Mouse (Mus musculus): ENCODE measurements at regions not wholly inside any gene's neighbourhood (a gene's known extent, or its start where the extent isn't known, plus 50 kb on each side); places are given as distances from the start of the nearest gene placed in this dataset.

DNA sequence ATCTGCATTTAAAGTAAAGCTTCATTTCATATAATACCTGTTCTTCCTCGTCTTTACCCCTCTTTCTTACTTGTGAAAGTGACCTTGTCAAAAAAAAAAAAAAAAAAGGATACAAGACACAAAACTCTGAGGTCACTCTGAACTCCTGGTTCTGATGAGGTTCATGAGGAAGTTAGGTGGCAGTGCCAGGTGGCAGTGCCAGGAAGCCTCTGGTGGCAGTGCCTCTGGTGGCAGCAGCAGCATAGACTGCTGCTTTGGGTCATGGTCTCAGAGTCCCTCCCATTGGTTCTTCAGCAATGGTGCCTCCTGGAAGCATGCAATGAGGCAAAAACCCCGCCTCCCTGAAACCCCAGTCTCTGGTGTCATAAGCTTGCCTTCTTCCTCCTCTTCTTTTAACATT lies 159.7 kb upstream of the Prr30 start:
- H3K4me3 ChIP-seq (replicated peaks; ENCODE audit: low read length), result no peak overlapping the region
- no peaks in the 10 kb centered on the region for H3K36me3 ChIP-seq (ENCODE audit: insufficient read depth, low read length)
- no peak for TF ChIP-seq POU5F1 (IDR thresholded peaks at IDR 0.05; ENCODE audit: borderline replicate concordance, low read length)
- no peak for TF ChIP-seq CTCF (conservative IDR thresholded peaks at IDR 0.05; ENCODE audit: low read length)
- TF ChIP-seq NANOG (IDR thresholded peaks at IDR 0.05; ENCODE audit: borderline replicate concordance, low read length), result no peak
- no peaks in the 10 kb centered on the region for H3K9me3 ChIP-seq (ENCODE audit: low read length)
- H3K27me3 ChIP-seq (ENCODE audit: insufficient read depth, low read length), result no peaks in the 10 kb centered on the region
- no peaks in the 10 kb centered on the region for H3K4me1 ChIP-seq (replicated peaks; ENCODE audit: low read depth, low read length)

- H3K27me3 ChIP-seq (ENCODE audit: insufficient read depth, low read length), result no peaks in the 10 kb centered on the region
- H3K4me3 ChIP-seq (replicated peaks; ENCODE audit: low read length), result no peak overlapping the region
- H3K4me1 ChIP-seq (replicated peaks; ENCODE audit: low read depth, low read length), result no peaks in the 10 kb centered on the region
- TF ChIP-seq NANOG (IDR thresholded peaks at IDR 0.05; ENCODE audit: borderline replicate concordance, low read length) (no peak), POU5F1 (IDR thresholded peaks at IDR 0.05; ENCODE audit: borderline replicate concordance, low read length) (no peak), CTCF (conservative IDR thresholded peaks at IDR 0.05; ENCODE audit: low read length) (no peak)
- peaks cover 10% of the 10 kb centered on the region for H3K9me3 ChIP-seq (ENCODE audit: low read length)
- no peaks in the 10 kb centered on the region for H3K36me3 ChIP-seq (ENCODE audit: insufficient read depth, low read length)
Measured at GRCm38 (mm10) chr14:101353009-101353378, 152.9 kb upstream of the Prr30 start.

- TF ChIP-seq NANOG (IDR thresholded peaks at IDR 0.05; ENCODE audit: borderline replicate concordance, low read length) (no peak), POU5F1 (IDR thresholded peaks at IDR 0.05; ENCODE audit: borderline replicate concordance, low read length) (no peak), CTCF (conservative IDR thresholded peaks at IDR 0.05; ENCODE audit: low read length) (no peak)
- H3K4me1 ChIP-seq (replicated peaks; ENCODE audit: low read depth, low read length), result no peaks in the 10 kb centered on the region
- peaks cover 10% of the 10 kb centered on the region for H3K9me3 ChIP-seq (ENCODE audit: low read length)
- H3K36me3 ChIP-seq (ENCODE audit: insufficient read depth, low read length), result no peaks in the 10 kb centered on the region
- H3K27me3 ChIP-seq (ENCODE audit: insufficient read depth, low read length), result no peaks in the 10 kb centered on the region
- H3K4me3 ChIP-seq (replicated peaks; ENCODE audit: low read length), result no peak overlapping the region
Measured at GRCm38 (mm10) chr14:101352046-101353008, 152.2 kb upstream of the Prr30 start.

GRCm38 (mm10) chr14:101340331-101340730 lies 140.2 kb upstream of the Prr30 start:
- no peaks in the 10 kb centered on the region for H3K27me3 ChIP-seq (ENCODE audit: insufficient read depth, low read length)
- H3K4me3 ChIP-seq (replicated peaks; ENCODE audit: low read length), result no peak overlapping the region
- H3K4me1 ChIP-seq (replicated peaks; ENCODE audit: low read depth, low read length), result no peaks in the 10 kb centered on the region
- H3K36me3 ChIP-seq (ENCODE audit: insufficient read depth, low read length), result no peaks in the 10 kb centered on the region
- TF ChIP-seq CTCF (conservative IDR thresholded peaks at IDR 0.05; ENCODE audit: low read length), result no peak
- no peak for TF ChIP-seq NANOG (IDR thresholded peaks at IDR 0.05; ENCODE audit: borderline replicate concordance, low read length)
- TF ChIP-seq POU5F1 (IDR thresholded peaks at IDR 0.05; ENCODE audit: borderline replicate concordance, low read length), result no peak
- H3K9me3 ChIP-seq (ENCODE audit: low read length), result peaks cover 6% of the 10 kb centered on the region; the same call in 1 of the 2 replicates

GRCm38 (mm10) chr14:101332015-101332414 lies 131.9 kb upstream of the Prr30 start:
- no peak overlapping the region for H3K4me3 ChIP-seq (replicated peaks; ENCODE audit: low read length)
- H3K4me1 ChIP-seq (replicated peaks; ENCODE audit: low read depth, low read length), result no peaks in the 10 kb centered on the region
- H3K27me3 ChIP-seq (ENCODE audit: insufficient read depth, low read length), result no peaks in the 10 kb centered on the region
- H3K36me3 ChIP-seq (ENCODE audit: insufficient read depth, low read length), result no peaks in the 10 kb centered on the region
- H3K9me3 ChIP-seq (ENCODE audit: low read length), result no peaks in the 10 kb centered on the region
- TF ChIP-seq CTCF (conservative IDR thresholded peaks at IDR 0.05; ENCODE audit: low read length) (no peak), POU5F1 (IDR thresholded peaks at IDR 0.05; ENCODE audit: borderline replicate concordance, low read length) (no peak), NANOG (IDR thresholded peaks at IDR 0.05; ENCODE audit: borderline replicate concordance, low read length) (no peak)

GRCm38 (mm10) chr14:101327421-101327820 lies 127.3 kb upstream of the Prr30 start:
- no peaks in the 10 kb centered on the region for H3K27me3 ChIP-seq (ENCODE audit: insufficient read depth, low read length)
- TF ChIP-seq POU5F1 (IDR thresholded peaks at IDR 0.05; ENCODE audit: borderline replicate concordance, low read length) (no peak), NANOG (IDR thresholded peaks at IDR 0.05; ENCODE audit: borderline replicate concordance, low read length) (no peak), CTCF (conservative IDR thresholded peaks at IDR 0.05; ENCODE audit: low read length) (no peak)
- no peaks in the 10 kb centered on the region for H3K9me3 ChIP-seq (ENCODE audit: low read length)
- H3K36me3 ChIP-seq (ENCODE audit: insufficient read depth, low read length), result no peaks in the 10 kb centered on the region
- no peak overlapping the region for H3K4me3 ChIP-seq (replicated peaks; ENCODE audit: low read length)
- H3K4me1 ChIP-seq (replicated peaks; ENCODE audit: low read depth, low read length), result no peaks in the 10 kb centered on the region

DNA sequence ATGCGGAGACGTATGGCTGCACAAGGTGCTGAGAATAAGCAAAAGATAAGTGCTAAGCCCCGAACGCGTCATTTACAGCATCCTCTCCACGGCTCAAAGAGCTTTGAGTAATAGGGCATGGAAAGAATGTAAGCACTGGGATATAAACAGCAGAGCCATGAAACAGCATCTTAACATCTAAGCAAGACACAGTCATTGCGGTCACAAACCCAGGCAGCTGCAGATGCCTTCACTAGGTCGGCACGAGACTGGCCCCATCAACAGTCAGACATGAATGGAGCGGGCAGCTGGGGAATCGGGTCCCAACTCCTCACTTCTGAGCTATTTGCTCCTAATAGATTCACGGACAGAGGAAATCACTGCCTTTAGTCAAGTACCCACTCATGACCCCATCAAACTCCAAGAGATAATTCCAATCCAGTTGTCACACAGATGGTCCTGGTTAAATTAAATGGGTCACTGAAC lies 126.4 kb upstream of the Prr30 start:
- Histone ChIP-seq H3K36me3 (ENCODE audit: insufficient read depth, low read length) (no peaks in the 10 kb centered on the region), H3K27me3 (ENCODE audit: insufficient read depth, low read length) (no peaks in the 10 kb centered on the region), H3K9me3 (ENCODE audit: low read length) (no peaks in the 10 kb centered on the region), H3K4me1 (replicated peaks; ENCODE audit: low read depth, low read length) (no peaks in the 10 kb centered on the region), H3K4me3 (replicated peaks; ENCODE audit: low read length) (no peak overlapping the region)
- TF ChIP-seq CTCF (conservative IDR thresholded peaks at IDR 0.05; ENCODE audit: low read length) (no peak), POU5F1 (IDR thresholded peaks at IDR 0.05; ENCODE audit: borderline replicate concordance, low read length) (no peak), NANOG (IDR thresholded peaks at IDR 0.05; ENCODE audit: borderline replicate concordance, low read length) (no peak)

GRCm38 (mm10) chr14:101323361-101323760 lies 123.2 kb upstream of the Prr30 start:
- Histone ChIP-seq H3K27me3 (ENCODE audit: insufficient read depth, low read length) (no peaks in the 10 kb centered on the region), H3K9me3 (ENCODE audit: low read length) (no peaks in the 10 kb centered on the region), H3K36me3 (ENCODE audit: insufficient read depth, low read length) (no peaks in the 10 kb centered on the region), H3K4me1 (replicated peaks; ENCODE audit: low read depth, low read length) (no peaks in the 10 kb centered on the region), H3K4me3 (replicated peaks; ENCODE audit: low read length) (no peak overlapping the region)
- TF ChIP-seq POU5F1 (IDR thresholded peaks at IDR 0.05; ENCODE audit: borderline replicate concordance, low read length) (no peak), NANOG (IDR thresholded peaks at IDR 0.05; ENCODE audit: borderline replicate concordance, low read length) (no peak), CTCF (conservative IDR thresholded peaks at IDR 0.05; ENCODE audit: low read length) (no peak)

Measured in E14TG2a.4 (cell line).